Mouse (Mus musculus) bone marrow, adult 2 months (tissue): ENCODE results near the gene Hist2h2ab. TPM values are rescaled to one million over a fixed set of nuclear protein-coding genes. Genes with fewer than 3 reads are reported as not detected.

Experiments
- H3K27ac ChIP-seq: fragments of 200-500 bp; 2 replicates; pipeline ENCODE4 v1.5.1; 2012; ENCODE audit warnings: low read depth, mild to moderate bottlenecking, control low read depth, inconsistent platforms, low read length; ENCODE audit not compliant: control insufficient read depth, poor library complexity, insufficient read depth
- H3K4me1 ChIP-seq: fragments of 200-500 bp; 2 replicates; pipeline ENCODE4 v1.6.1; 2011; ENCODE audit warnings: low read length; ENCODE audit not compliant: control insufficient read depth, insufficient read depth
- H3K4me3 ChIP-seq: fragments of 200-500 bp; replicated peaks from 2 replicates; pipeline ENCODE3; 2011; ENCODE audit warnings: mild to moderate bottlenecking, low read depth, low read length, control low read depth; ENCODE audit not compliant: control insufficient read depth
- CTCF ChIP-seq: fragments of 200-500 bp; IDR thresholded peaks from 2 replicates; pipeline ENCODE4 v1.5.1; 2011; ENCODE audit warnings: low read length, control low read depth; ENCODE audit not compliant: control insufficient read depth, insufficient read depth
- POLR2A ChIP-seq: fragments of 200-500 bp; IDR thresholded peaks from 2 replicates; pipeline ENCODE4 v1.6.1; 2011; ENCODE audit warnings: low read depth, mild to moderate bottlenecking, control low read depth, low read length, borderline replicate concordance; ENCODE audit not compliant: control insufficient read depth
- WGBS: fragments of 180-500 bp; shearing (Covaris S2); methylation state at CpG from one replicate; pipeline ENCODE4 v1.1.7; 2018; 5-methylcytosine and 5-hydroxymethylcytosine counted together
- polyA plus RNA-seq: library from polyadenylated mRNA; stranded (reverse); fragments of >200 nt; gene quantifications from 2 replicates; pipeline ENCODE4 v1.2.4, GENCODE M21; 2011; ENCODE audit warnings: low replicate concordance; ENCODE audit not compliant: missing spikeins, insufficient read depth, insufficient read length

Hist2h2ab gene
- polyA plus RNA-seq, 1 experiment, result 26.5 TPM

GRCm38 (mm10) chr3:96247356-96248140, 27.9 kb downstream of the Hist2h2ab start:
- H3K4me1 ChIP-seq, result peaks cover 7% of the 10 kb centered on the region
- WGBS, result 15% methylated on average over 11 of the region's 11 CpGs
- peak overlapping the region; percentile 88 for H3K27ac ChIP-seq
- no peak for TF ChIP-seq POLR2A
- peak overlapping the region; percentile 60 for H3K4me3 ChIP-seq

DNA sequence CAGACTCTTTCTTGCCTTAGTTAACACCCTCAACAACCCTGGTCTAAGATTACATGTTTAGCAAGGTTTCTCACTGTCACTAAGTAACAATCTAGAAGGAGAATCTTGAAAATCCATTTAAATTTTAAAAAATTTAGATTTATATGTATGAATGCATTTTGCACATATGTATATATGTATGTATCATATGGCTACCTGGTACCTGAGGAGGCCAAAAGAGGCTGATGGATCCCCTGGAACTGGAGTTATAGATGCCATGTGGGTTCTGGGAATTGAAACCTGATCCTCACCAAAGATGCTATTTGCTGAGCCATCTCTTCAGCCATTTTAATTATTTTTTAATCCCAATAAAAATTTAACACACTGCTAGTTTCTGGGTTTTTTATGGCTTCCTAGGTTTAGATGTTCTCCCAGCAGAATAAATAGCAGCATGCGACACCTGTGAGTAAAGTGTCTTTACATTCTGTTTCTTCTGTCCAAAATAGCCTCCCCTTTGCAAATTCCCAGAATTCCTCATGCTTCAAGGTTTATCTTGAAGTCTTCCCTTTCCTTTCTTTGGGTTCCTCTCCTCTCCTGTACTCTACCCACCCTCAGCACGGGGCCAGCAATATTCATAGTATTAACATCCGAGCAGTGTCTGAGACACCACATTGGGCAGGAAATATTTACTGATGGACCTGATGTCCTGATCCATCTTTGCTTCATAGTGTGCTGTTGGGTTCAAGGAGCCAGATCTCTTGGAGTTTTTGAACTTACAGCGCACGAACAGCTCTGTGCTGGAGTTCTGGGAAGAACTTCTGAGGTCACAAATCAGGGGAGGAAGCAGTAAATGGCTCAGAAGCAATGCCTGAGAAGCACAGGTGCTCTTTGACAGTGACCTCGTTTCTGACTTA, 28.7 kb downstream of the Hist2h2ab start:
- peak overlapping the region; percentile 69 for H3K27ac ChIP-seq
- TF ChIP-seq POLR2A, result no peak
- no peak for TF ChIP-seq CTCF
- peak overlapping the region; percentile 50 for H3K4me3 ChIP-seq
- H3K4me1 ChIP-seq, result peaks cover 7% of the 10 kb centered on the region
- whole genome bisulfite sequencing, result 65% methylated on average over 6 of the region's 6 CpGs

DNA sequence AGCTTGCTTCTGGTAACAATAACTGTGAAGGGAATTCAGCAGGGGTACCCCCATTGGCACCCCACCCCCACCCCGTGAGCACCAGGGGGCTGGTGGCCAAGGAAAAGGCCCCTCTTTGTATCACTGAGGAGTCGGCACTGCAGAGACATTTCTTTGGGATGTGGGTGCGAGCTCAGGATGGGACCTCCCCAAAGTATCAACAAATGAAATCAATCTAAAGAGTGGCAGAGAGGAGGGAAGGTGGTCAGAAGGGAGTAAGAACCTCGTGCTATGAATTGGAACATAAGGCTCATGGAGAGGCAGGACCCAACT, 29.3 kb downstream of the Hist2h2ab start:
- H3K4me1 ChIP-seq, result peaks cover 4% of the 10 kb centered on the region
- H3K4me3 ChIP-seq, result peak overlapping the region; percentile 12
- peak overlapping the region; percentile 69; the same call in 1 of the 2 replicates for H3K27ac ChIP-seq
- 86% methylated on average over 4 of the region's 4 CpGs for WGBS
- TF ChIP-seq POLR2A (no peak), CTCF (no peak)

DNA sequence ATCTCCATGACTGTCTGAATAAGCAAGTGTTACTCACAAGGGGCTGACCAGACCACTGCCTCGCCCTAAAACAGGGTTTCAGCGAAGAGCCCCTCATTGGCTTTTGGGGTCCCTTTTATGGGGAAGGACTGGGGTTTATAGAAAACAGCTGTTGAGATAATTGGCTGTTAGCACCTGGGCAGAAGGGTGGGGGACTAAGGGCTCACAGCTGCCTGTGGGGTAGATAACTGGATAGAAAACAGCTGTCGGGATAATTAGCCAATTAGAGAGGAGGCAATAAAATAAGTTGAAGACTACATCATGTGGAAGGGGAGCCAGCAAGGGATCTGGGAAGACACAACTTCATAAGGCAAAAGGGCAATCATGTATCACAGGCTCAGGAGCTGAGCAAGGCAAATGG, 31.2 kb downstream of the Hist2h2ab start:
- peaks cover 3% of the 10 kb centered on the region for H3K4me1 ChIP-seq
- WGBS, result 77% methylated on average over 3 of the region's 3 CpGs

DNA sequence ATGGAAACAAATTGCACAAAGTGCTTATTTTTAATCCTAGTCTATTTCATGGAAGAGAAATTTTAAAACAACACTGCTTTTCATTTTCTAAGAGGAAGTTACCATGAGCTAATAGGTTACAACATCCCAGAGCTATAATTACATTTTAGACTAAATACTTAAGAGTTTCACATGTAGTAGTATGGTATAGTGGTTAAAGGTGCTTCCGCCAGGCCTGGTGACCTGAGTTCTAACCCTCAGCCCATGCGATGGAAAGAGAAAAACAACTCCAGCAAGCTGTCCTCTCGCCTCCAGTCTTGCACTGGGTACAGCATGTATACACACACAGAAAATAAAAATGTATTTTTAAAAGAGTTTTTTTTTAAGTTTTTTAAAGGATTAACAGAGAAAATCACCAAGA, 32.1 kb downstream of the Hist2h2ab start:
- no peak overlapping the region; the same call in 1 of the 2 replicates for H3K27ac ChIP-seq
- TF ChIP-seq POLR2A (no peak), CTCF (no peak)
- WGBS, result 37% methylated on average over 3 of the region's 3 CpGs
- peaks cover 3% of the 10 kb centered on the region for H3K4me1 ChIP-seq
- no peak overlapping the region for H3K4me3 ChIP-seq

More for the DNA sequence above, 31.2 kb downstream of the Hist2h2ab start:
- no peak overlapping the region for H3K4me3 ChIP-seq
- TF ChIP-seq POLR2A (no peak), CTCF (no peak)
- H3K27ac ChIP-seq, result peak overlapping the region; percentile 40; the same call in 1 of the 2 replicates

DNA sequence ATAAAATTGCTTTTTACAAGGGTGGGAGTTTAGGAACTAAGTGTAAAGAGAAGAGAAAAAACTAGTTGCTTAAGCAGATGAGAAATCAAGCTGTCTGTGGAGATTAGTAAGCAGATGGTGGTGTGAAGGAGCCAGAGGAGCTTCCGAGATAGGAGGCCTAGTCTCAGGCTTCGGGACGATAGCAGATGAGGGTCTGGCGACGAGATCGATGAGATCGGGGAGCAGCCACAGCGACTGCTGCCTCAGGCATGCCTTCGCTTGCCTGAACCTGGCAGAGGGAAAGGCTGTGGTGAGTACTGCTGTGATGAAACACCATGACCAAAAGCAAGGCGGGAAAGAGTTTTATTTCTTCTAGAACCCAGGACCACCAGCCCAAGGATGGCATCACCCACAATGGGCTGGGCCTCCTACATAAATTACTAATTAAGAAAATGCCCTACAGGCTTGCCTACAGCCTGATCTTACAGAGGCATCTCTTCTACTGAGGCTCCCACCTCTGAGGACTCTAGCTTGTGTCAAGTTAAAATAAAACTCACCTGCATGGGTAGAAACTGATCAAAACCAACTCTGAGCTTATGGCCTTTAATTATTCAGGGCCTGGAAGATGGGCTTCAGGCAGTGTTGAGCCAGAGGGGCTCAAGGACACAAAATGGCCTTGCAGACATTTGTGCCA, 35.2 kb downstream of the Hist2h2ab start:
- Histone ChIP-seq H3K4me1 (peaks cover 1% of the 10 kb centered on the region; the same call in 1 of the 2 replicates), H3K4me3 (no peak overlapping the region), H3K27ac (peak overlapping the region; percentile 63)
- TF ChIP-seq CTCF (no peak), POLR2A (no peak)
- WGBS, result 61% methylated on average over 10 of the region's 10 CpGs

- H3K4me3 ChIP-seq, result no peak overlapping the region
- H3K27ac ChIP-seq, result no peak overlapping the region
- WGBS, result 46% methylated on average over 5 of the region's 5 CpGs
- TF ChIP-seq CTCF (no peak), POLR2A (no peak)
- H3K4me1 ChIP-seq, result peaks cover under 1% of the 10 kb centered on the region; the same call in 1 of the 2 replicates
Observed at GRCm38 (mm10) chr3:96255926-96256593, 36.4 kb downstream of the Hist2h2ab start.

DNA sequence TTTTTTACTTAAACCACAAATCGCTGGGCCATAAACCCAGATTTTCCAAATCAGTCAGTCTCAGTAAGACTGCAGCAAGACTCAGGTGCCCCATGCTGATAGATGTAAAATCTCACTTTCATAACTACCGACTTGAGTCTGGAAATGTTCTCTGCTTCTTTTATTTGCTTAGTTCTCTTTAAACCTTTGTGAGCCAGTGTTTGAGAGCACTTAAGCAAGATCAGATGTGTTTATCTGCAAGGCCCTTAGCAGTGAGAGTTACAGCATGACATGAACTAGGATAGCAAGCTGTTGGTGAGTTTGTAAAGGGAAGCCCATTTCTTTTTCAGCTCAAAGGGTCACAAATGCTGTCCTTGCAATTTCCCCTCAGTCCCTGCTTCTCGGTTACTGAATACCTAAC, 37.5 kb downstream of the Hist2h2ab start:
- no peak for TF ChIP-seq POLR2A
- no peak for TF ChIP-seq CTCF
- 76% methylated on average over 3 of the region's 3 CpGs for WGBS
- H3K4me3 ChIP-seq, result no peak overlapping the region
- H3K27ac ChIP-seq, result no peak overlapping the region
- no peaks in the 10 kb centered on the region; the same call in 1 of the 2 replicates for H3K4me1 ChIP-seq
